Mouse (Mus musculus) limb, embryonic 11.5 days (tissue): ENCODE data around the gene Olfr362. TPM values are rescaled to one million over a fixed set of nuclear protein-coding genes. Genes with fewer than 3 reads are reported as not detected.
"Not testable (repeated sequence)": the region's sequence is repeated elsewhere in the genome, so short reads cannot be mapped to it uniquely, and the experiment has no call there.

Experiments
- ATAC-seq: fragments of 200-750 bp; cut with Nextera tagmentation; 2 replicates; pipeline ENCODE4 v1.8.0; 2017; ENCODE audit warnings: low read depth; ENCODE audit not compliant: insufficient number of reproducible peaks, low FRiP score, low TSS enrichment
- DNase-seq: peaks from one replicate; pipeline ENCODE4 v3.0.0-alpha.2; 2015; ENCODE audit warnings: low spot score
- H3K27ac ChIP-seq: fragments of 300-500 bp; sonication (generic); replicated peaks from 2 replicates; pipeline ENCODE4 v1.5.1; 2014; ENCODE audit warnings: low read depth, mild to moderate bottlenecking, low read length
- H3K27me3 ChIP-seq: fragments of 300-500 bp; sonication (generic); 2 replicates; pipeline ENCODE4 v1.6.1; 2014; ENCODE audit warnings: mild to moderate bottlenecking, low read length, mixed read lengths; ENCODE audit not compliant: control insufficient read depth, insufficient read depth
- H3K36me3 ChIP-seq: fragments of 300-500 bp; sonication (generic); 2 replicates; pipeline ENCODE4 v1.6.1; 2014; ENCODE audit warnings: mild to moderate bottlenecking, low read length, moderate library complexity, mixed read lengths; ENCODE audit not compliant: control insufficient read depth, insufficient read depth
- H3K4me1 ChIP-seq: fragments of 300-500 bp; sonication (generic); 2 replicates; pipeline ENCODE4 v1.6.1; 2014; ENCODE audit warnings: low read length, mixed read lengths; ENCODE audit not compliant: control insufficient read depth, insufficient read depth
- H3K4me2 ChIP-seq: fragments of 300-500 bp; sonication (generic); 2 replicates; pipeline ENCODE4 v1.6.1; 2014; ENCODE audit warnings: low read depth, mild to moderate bottlenecking, moderate library complexity; ENCODE audit not compliant: severe bottlenecking
- H3K4me3 ChIP-seq: fragments of 300-500 bp; sonication (generic); 2 replicates; pipeline ENCODE4 v1.5.1; 2014; ENCODE audit warnings: low read depth, low read length
- H3K9ac ChIP-seq: fragments of 300-500 bp; sonication (generic); 2 replicates; pipeline ENCODE4 v1.6.1; 2014; ENCODE audit warnings: mild to moderate bottlenecking, low read length
- H3K9me3 ChIP-seq: fragments of 300-500 bp; sonication (generic); 2 replicates; pipeline ENCODE4 v1.6.1; 2016; ENCODE audit warnings: low read length; ENCODE audit not compliant: control insufficient read depth
- WGBS: fragments of 180-500 bp; shearing (Covaris S2); extraction: QIAGEN DNeasy Blood & Tissue Kit; methylation state at CpG from one replicate; pipeline ENCODE4 v1.1.7; 2014; 5-methylcytosine and 5-hydroxymethylcytosine counted together
- polyA plus RNA-seq: library from polyadenylated mRNA; unstranded; fragments of >200 nt; fragmentation: Nextera tagmentation; extraction: Ambion mirVana; gene quantifications from 2 replicates; pipeline ENCODE4 v1.2.1, GENCODE M21; 2014

Olfr362 gene
- polyA plus RNA-seq, result not detected in 2 replicates

DNA sequence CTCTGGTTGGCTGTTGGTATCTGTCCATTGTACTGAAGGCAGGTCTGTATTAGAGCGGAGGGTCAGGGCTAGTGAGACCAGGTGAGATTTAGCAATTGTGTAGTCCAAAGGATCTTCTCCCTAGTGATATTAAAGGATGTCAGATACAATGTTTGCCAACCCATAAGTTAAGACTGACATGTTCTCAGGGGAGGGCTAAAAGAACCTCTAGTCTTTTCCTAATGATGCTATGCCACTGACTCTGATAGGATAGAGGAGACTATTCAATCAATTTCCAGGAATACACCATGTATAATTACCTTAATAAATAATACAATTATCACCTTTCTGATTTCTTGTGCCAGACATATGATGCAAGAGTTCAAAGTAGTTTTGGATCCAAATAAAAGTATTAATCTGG lies at the start of gene Olfr362:
Gene Olfr362, minus strand, starts transcription at position 101 of the 400 bp plus-strand sequence.
- no peak for DNase-seq
- H3K27ac ChIP-seq, result no peak within 1 kb of the TSS
- H3K9ac ChIP-seq, result no peak within 1 kb of the TSS
- H3K4me1 ChIP-seq, result no peaks in the 10 kb centered on the region
- no peaks in the 10 kb centered on the region for H3K27me3 ChIP-seq
- no peaks in the 10 kb centered on the region for H3K36me3 ChIP-seq
- H3K4me2 ChIP-seq, result no peak within 1 kb of the TSS
- WGBS, result 92% methylated on average over 1 of the region's 1 CpGs
- ATAC-seq, result no peak
- no peak within 1 kb of the TSS for H3K4me3 ChIP-seq
- H3K9me3 ChIP-seq, result peaks cover 3% of the 10 kb centered on the region; the same call in 1 of the 2 replicates

DNA sequence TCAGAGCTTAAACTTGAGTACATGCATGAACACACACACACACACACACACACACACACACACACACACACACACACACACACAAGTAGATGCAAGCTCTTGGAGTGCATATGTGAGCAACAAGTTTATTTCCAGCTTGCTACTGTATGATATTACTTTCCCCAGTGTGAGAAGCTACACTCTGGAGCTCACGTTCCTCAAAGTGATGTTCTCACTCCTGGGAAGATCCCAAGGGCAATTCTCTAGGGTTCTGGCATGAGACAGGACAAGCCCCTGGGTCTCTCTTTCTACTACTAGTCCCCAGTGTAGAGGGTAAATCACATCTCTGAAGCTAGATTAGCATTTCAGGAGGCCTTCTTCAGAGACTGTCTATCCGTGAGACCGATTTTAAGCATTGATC lies 21.3 kb upstream of the Olfr362 start, which contains the start of gene Olfr364-ps1:
Gene Olfr364-ps1, plus strand, starts transcription at position 301 of the 400 bp plus-strand sequence.
- H3K27me3 ChIP-seq, result no peaks in the 10 kb centered on the region
- H3K4me1 ChIP-seq, result no peaks in the 10 kb centered on the region
- H3K36me3 ChIP-seq, result no peaks in the 10 kb centered on the region
- no peak within 1 kb of the TSS for H3K4me3 ChIP-seq
- no peaks in the 10 kb centered on the region for H3K9me3 ChIP-seq
- WGBS, result 76% methylated on average over 3 of the region's 3 CpGs
- H3K27ac ChIP-seq, result no peak within 1 kb of the TSS
- DNase-seq (no peak), ATAC-seq (no peak)
- H3K9ac ChIP-seq, result no peak within 1 kb of the TSS
- no peak within 1 kb of the TSS for H3K4me2 ChIP-seq

DNA sequence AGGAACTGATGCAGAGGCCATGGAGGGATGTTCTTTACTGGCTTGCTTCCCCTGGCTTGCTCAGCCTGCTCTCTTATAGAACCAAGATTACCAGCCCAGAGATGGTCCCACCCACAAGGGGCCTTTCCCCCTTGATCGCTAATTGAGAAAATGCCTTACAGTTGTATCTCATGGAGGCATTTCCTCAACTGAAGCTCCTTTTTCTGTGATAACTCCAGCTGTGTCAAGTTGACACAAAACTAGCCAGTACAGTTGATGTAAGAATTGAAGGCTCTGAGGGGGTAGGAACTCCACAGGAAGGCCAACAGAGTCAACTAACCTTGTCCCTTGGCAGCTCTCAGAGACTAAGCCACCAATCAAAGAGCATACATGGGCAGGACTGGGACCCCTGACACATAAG lies 28.5 kb downstream of the Olfr362 start, which contains the start of gene Olfr361:
Gene Olfr361, minus strand, starts transcription at position 101 of the 400 bp plus-strand sequence.
- DNase-seq, H3K27me3 ChIP-seq, H3K4me3 ChIP-seq, H3K4me2 ChIP-seq, H3K27ac ChIP-seq, H3K4me1 ChIP-seq, H3K36me3 ChIP-seq, H3K9me3 ChIP-seq, ATAC-seq, H3K9ac ChIP-seq: not testable (repeated sequence)
- 33% methylated on average over 1 of the region's 1 CpGs for WGBS

DNA sequence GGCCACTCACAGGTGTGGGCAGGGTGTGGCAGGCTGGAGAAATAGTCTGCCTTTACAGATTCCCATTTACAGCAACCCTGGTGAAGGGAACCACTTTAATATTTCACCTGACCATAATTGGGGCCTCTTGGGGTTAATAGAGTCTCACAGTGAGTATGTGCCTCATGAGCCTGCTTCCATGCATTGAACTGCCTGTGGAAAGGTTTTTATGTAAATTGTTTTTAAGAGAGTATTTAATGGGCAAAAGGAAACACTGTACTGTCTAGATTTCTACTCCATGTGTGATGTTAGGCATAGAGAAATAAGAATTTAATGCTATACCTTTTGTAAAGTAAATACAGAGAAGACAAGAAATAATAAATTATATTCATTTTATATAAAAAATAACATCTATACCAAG lies 52.3 kb downstream of the Olfr362 start, which contains the start of gene Olfr360:
Gene Olfr360, plus strand, starts transcription at position 301 of the 400 bp plus-strand sequence.
- Histone ChIP-seq H3K27me3 (no peaks in the 10 kb centered on the region), H3K27ac (no peak within 1 kb of the TSS), H3K4me3 (no peak within 1 kb of the TSS), H3K9me3 (no peaks in the 10 kb centered on the region), H3K4me1 (no peaks in the 10 kb centered on the region), H3K36me3 (no peaks in the 10 kb centered on the region), H3K4me2 (no peak within 1 kb of the TSS), H3K9ac (no peak within 1 kb of the TSS)
- ATAC-seq (no peak), DNase-seq (no peak)

Other genes starting within 250 kb of the Olfr362 start
- gene Olfr352, start 249.4 kb downstream of the Olfr362 start, polyA plus RNA-seq, result not detected in 2 replicates
- gene Olfr353, start 225.0 kb downstream of the Olfr362 start, polyA plus RNA-seq, result not detected in 2 replicates
- not detected in 2 replicates for gene Olfr354, start 212.2 kb downstream of the Olfr362 start, polyA plus RNA-seq
- not detected in 2 replicates for gene Olfr355, start 189.0 kb downstream of the Olfr362 start, polyA plus RNA-seq
- not detected in 2 replicates for gene Olfr356, start 180.8 kb downstream of the Olfr362 start, polyA plus RNA-seq
- not detected in 2 replicates for gene Olfr357, start 124.1 kb downstream of the Olfr362 start, polyA plus RNA-seq
- gene Olfr358, start 108.6 kb downstream of the Olfr362 start, polyA plus RNA-seq, result not detected in 2 replicates
- not detected in 2 replicates for gene Olfr360, start 52.2 kb downstream of the Olfr362 start, polyA plus RNA-seq
- gene Olfr361, start 28.6 kb downstream of the Olfr362 start, polyA plus RNA-seq, result not detected in 2 replicates
- not detected in 2 replicates for gene Olfr364-ps1, start 21.4 kb upstream of the Olfr362 start, polyA plus RNA-seq
- gene Olfr365, start 70.3 kb upstream of the Olfr362 start, polyA plus RNA-seq, result not detected in 2 replicates
- not detected in 2 replicates for gene Olfr366, start 93.7 kb upstream of the Olfr362 start, polyA plus RNA-seq
- not detected in 2 replicates for gene Olfr368, start 208.6 kb upstream of the Olfr362 start, polyA plus RNA-seq
- gene Pdcl, start 241.4 kb upstream of the Olfr362 start, polyA plus RNA-seq, result 47.1 and 53.0 TPM in 2 replicates